Mouse (Mus musculus) small intestine, adult 2 months (tissue): ENCODE data around the gene Fkbp1b.

Experiments used
- CTCF ChIP-seq: fragments of 200-500 bp; IDR thresholded peaks from 2 replicates; pipeline ENCODE4 v1.5.1; 2012; ENCODE audit warnings: low read depth, mild to moderate bottlenecking, control low read depth, inconsistent platforms, low read length, moderate library complexity, mixed read lengths; ENCODE audit not compliant: insufficient replicate concordance, insufficient read length; ENCODE audit errors: extremely low read depth
- POLR2A ChIP-seq: fragments of 200-500 bp; IDR thresholded peaks from 2 replicates; pipeline ENCODE4 v1.6.1; 2012; ENCODE audit warnings: low read depth, mild to moderate bottlenecking, control low read depth, inconsistent platforms, low read length, moderate library complexity

DNA sequence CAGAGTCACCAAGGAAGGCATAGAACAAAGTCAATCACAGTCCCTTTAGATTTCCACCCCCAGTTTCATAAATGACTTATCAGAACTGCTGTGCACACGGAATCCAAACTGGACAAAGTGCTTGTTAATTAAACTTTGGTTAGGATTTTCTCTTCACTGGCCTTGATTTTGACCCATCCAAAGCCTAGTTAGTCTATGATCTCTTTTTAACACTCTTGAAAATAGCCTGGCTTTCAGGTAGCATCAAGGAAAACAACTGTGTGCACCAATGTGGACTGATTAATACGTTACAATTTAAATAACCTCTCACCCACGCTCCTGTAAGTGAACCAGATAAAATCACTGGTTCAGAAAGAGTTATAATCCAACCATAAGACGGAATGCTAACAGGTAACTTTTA, 30.4 kb downstream of the Fkbp1b start:
- TF ChIP-seq CTCF (no peak), POLR2A (no peak)
